Mouse (Mus musculus): ENCODE results near the gene Tmem156.
A peak's percentile ranks its signal among the peaks of the same experiment; 100 is the strongest.
"Not testable (repeated sequence)": the region's sequence is repeated elsewhere in the genome, so short reads cannot be mapped to it uniquely, and the experiment has no call there.

Tmem156 gene

DNA sequence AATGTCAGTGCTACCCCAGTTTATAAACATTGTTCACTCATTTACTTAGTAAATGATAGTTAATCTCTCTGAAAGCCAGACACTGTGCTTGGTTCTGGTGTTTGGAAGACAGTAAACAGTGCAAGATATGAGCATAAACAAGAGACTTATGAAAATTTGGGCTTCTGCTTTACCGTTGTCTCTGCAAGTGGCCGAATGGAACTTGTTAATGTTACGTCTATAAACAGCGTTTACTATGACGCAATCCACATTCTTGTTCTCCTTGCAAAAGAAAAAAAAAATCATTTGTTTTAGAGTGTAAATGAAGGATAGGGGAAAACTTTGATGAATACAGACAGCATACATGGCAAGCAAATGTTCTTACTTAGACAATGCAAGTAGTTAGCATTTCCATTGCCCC, at the start of gene Tmem156:
Gene Tmem156 (minus strand): TSS at position 212 of the 400 bp plus-strand sequence.
- no peak for DNase-seq (ENCODE audit: low read depth, low spot score)

DNA sequence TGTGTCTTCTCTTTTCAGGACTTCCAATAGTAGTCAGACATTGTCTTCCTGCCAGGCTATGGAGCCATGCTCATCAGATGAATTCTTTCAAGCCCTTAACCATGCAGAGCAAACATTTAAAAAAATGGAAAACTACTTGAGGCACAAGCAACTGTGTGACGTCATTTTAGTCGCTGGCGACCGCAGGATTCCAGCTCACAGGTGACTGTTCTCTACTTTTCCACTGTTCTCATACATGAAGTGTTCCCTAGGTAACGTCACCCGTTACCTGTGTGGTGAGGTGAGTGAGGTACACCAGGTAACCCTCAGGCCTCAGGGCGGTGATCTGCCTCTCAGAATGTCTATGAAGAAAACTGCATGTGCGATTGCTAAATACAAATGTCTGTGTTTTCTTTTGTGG, 49.3 kb upstream of the Tmem156 start:
- DNase-seq (ENCODE audit: low read depth, low spot score) = no peak

DNA sequence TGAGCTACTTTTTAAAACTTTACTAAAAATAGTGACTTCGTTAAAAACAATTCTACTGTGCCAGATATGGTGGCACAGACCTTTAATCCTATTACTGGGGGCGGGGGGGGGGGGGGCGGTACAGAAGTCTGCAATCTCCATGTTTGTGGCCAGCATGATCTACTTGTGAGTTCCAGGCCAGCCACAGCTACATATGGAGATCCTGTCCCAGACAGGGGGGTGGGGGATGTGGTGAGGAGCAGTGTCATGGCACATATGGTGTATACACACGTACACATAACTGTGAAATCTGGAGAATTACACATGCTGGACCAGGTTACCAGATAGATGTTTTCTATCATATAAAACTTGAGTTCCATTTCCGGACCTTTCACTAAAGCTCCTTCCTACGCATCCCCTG, 45.1 kb upstream of the Tmem156 start:
- DNase-seq (ENCODE audit: low read depth, low spot score) = no peak

DNA sequence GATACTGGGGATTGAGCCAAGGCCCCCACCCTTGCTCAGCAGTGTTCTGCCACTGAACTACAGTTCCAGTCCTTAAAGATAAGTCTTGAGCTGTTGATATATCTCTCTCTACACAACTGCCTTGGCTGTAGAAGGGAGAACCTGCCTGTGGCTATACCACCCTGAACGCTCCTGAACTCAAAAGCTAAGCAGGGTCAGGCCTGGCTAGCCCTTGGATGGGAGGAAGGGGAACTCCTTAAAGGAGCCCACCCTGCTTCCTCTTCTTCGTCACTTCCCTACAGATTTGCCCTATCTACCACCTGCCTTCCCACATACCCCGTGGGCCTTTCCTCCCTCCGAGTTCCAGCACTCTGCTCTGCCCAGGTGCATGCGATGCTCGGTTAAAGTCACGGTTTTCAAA, 44.2 kb upstream of the Tmem156 start:
- DNase-seq (ENCODE audit: low read depth, low spot score) = no peak

DNA sequence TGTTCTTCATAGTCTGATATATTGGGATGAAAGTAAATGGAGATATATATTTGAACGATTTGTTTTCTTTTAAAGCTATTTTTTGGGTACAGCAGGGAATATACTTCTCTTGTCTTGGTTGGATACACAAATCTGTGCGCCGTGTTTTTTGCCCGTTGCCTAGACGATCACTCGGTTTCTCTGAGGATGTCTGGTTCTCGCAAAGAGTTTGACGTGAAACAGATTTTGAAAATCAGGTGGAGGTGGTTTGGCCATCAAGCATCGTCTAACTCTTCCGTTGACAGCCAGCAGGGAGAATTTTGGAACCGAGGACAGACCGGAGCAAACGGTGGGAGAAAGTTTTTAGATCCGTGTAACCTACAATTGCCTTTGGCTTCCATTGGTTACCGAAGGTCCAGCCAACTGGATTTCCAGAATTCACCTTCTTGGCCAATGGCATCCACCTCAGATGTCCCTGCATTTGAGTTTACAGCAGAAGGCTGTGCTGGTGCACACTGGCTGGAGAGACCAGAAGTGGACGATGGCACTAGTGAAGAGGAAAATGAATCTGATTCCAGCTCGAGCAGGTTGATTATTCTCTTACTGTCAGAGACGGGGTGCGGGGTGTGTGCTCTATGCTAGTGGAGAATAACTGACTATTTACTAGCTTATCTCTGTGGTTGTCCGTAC, 39.4 kb upstream of the Tmem156 start:
- DNase-seq (ENCODE audit: low read depth, low spot score) = no peak

DNA sequence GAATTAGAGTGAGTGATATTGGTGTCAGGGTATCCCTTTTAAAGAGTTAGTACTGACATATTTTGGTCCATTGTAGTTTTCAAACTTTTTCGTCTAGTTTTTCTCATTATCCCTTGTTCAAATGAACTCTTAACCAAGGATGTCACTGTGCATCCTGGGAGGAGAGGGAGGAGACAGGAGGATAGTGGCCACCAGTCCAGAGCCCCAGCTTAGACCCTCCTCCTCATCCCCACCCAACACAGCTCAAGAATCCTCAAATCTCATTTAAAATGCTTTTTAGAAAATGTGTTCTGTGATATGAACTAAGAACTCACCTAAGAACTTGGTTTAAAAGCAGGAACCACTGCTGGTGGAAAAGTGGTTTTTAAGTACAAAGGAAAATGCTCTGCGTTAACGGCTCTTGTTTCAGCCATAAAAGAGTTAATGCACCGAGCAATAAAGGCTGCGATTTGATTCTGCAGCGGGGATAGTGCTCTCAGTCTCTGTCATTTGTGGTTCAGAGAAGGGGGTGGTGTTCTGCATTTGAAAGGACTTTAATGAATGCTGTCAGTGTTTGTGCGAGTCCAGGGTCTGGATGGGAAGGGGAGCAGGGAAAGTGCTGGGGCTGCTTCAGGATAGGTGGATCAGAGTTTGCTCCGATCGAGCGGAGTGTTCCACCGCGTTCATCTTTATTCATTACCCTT, 38.7 kb upstream of the Tmem156 start:
- peak; percentile 69 for DNase-seq (ENCODE audit: low read depth, low spot score)

DNA sequence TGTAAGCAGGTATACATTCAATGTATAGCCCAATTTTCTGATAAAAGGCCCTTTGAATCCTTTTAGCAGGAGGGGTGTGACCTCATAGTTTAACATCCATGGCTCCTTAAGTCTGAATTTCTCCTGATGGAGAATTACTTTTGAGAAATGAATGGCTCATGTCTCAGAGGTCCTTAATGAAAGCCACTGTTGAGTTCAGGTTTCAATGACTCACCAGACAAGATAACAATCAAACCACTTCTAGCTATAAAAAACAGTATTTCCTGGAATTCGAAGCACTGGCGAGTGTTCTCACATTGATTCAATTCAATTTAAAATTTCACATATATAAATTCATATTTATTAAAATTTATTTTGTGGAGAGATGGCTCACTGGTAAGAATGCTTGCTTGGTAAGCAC, 36.5 kb upstream of the Tmem156 start:
- DNase-seq (ENCODE audit: low read depth, low spot score) = no peak

DNA sequence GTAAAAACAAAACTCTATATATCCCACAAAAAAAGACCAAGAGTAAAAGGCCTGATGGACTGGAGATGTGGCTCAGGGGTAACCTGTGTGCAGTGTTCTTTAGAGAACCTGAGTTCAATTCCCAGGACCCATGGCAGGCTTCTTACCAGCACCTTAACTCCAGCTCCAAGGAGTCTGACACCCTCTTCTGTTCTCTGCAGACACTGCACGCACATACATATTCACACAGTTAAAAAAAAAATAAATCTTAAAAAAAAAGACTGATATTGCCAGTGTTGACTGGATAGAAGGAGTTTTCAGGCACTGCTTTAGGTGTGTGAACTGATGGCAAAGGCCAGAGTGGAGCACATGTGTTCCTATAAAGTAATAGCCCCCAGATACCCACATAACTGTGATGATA, 34.2 kb upstream of the Tmem156 start:
- no peak for DNase-seq (ENCODE audit: low read depth, low spot score)

DNA sequence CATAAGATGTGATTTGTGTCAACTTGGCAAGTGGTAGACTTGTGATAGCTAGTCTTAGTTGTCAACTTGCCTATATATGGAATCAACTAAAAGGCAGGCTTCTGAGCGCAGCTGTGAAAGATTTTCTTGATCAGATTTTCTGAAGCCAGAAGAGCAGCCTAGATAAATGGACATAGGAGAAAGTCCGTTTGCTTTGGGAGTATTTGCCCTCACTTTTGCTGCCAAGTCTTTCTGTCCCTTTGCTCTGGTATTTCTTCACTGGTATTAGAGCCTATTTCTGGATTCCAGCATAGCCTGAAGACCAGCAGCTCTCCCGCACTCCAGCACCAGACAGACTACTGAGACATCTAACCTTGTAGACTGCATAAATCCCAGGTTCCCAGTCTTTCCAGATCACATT, 30.7 kb upstream of the Tmem156 start:
- DNase-seq (ENCODE audit: low read depth, low spot score) = no peak

DNA sequence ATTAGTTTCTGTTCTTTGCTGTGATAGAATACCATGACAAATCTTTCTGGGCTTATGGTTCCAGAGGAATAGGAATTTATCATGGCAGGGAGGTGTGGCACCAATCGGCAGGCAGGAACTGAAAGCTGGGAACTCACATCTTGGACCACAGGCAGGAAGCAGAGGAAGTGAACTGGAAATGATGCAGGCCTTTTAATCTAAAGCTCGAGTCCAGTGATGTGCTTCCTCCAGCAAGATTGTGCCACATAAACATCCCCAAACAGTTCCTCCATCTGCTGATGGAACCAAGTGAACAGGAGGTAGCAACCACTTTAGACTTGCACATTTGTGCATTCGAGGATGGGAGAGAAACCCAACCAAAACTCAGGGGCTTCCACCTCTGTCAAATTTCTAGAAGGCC, 28.0 kb upstream of the Tmem156 start:
- no peak for DNase-seq (ENCODE audit: low read depth, low spot score)

DNA sequence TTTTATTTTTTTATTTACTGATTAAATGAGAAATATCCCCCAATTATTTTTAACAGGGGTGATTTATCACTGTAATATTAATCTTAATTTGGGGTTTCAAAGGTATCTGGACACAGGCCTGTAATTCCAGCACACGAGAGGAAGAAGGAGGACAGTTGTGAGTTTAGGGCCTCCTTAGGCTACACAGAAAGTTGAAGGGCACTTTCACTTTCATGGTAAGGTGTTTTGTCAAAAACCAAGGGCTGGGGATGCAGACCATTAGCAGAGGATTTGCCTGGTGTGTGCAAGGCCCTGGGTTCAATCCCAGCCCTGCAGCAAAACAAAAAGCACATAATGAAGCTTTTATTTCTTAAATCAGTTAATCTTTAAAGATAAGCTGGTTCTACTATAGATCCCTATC, 27.6 kb upstream of the Tmem156 start:
- no peak for DNase-seq (ENCODE audit: low read depth, low spot score)

DNA sequence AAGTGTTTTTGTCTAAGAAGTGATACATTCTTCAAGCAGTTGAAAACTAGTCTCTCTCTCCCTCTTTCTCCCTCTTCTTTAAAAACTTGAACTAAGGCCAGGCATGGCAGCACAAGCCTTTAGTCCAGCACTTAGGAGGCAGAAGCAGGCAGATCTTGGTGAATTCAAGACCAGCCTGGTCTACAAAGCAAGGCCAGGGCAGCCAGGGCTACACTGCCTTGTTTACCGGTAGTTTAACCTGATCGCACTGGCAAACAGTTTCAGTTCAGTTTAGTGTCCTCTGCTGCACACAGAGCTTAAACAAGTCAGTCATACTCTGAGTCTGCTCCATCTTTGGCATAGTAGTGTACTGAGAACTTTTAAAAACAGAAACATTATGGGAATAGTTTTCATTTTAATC, 24.9 kb upstream of the Tmem156 start:
- DNase-seq (ENCODE audit: low read depth, low spot score) = no peak

DNA sequence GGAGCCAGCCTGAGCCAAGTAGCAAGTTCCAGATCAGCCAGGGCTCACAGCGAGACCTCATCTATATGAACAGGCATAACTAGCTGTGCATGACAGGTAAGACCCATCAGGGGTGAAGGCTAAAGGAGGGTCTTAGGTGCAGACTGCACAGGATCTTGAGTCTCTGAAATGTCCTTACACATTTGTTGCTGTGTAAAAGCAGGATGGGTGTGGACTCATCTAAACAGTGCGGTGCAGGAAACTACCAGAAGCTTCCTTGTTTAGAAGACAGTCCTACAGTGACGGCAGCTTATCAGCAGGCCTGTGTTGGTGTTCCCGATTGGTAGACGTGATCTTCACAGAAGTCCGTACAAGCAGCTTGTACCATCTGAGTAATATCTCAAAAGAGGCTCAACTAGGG, 21.4 kb upstream of the Tmem156 start:
- no peak for DNase-seq (ENCODE audit: low read depth, low spot score)

DNA sequence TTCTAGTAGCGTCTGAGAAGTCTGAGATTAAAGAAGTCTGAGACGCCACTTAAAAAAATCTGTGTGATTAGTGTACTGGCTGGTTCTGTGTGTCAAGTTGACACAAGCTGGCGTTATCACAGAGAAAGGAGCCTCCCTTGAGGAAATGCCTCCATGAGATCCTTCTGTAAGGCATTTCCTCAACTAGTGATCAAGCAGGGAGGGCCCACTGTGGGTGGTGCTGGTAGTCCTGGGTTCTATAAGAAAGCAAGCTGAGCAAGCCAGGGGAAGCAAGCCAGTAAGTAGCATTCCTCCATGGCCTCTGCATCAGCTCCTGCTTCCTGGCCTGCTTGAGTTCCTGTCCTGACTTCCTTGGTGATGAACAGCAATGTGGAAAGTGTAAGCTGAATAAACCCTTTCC, 20.3 kb upstream of the Tmem156 start:
- not testable (repeated sequence) for DNase-seq (ENCODE audit: low read depth, low spot score)

DNA sequence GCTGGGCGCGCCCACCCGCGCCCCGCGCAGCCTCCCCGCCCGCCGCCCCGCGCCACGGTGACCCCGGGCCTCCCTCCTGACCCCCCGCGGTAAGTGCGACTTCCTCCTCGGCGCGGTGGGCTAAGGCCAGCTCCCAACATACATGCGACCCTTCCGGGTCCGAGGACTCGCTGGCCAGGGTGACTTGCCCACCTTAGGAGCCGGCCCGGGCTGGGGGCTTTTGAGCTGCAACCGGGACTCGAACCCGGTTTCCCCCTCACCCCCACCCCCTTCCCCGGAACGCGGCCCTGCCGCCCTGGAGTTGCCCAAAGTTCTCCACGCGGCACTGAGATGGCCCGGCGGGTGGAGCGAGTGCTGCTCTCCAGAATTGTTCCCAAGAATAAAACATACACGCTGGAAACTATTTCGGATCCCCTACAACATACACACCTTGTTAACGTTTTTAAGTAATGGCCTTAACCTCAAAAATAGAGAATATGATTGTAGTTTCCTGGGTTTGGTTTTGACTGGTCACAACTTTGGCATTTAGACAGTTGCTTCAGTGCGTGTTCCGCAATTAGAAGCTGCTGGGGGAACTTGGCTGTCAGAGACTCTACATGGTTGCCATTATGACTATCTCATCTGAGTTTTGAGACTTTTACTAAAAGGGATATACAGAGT, 16.0 kb upstream of the Tmem156 start:
- DNase-seq (ENCODE audit: low read depth, low spot score) = peak; percentile 11

DNA sequence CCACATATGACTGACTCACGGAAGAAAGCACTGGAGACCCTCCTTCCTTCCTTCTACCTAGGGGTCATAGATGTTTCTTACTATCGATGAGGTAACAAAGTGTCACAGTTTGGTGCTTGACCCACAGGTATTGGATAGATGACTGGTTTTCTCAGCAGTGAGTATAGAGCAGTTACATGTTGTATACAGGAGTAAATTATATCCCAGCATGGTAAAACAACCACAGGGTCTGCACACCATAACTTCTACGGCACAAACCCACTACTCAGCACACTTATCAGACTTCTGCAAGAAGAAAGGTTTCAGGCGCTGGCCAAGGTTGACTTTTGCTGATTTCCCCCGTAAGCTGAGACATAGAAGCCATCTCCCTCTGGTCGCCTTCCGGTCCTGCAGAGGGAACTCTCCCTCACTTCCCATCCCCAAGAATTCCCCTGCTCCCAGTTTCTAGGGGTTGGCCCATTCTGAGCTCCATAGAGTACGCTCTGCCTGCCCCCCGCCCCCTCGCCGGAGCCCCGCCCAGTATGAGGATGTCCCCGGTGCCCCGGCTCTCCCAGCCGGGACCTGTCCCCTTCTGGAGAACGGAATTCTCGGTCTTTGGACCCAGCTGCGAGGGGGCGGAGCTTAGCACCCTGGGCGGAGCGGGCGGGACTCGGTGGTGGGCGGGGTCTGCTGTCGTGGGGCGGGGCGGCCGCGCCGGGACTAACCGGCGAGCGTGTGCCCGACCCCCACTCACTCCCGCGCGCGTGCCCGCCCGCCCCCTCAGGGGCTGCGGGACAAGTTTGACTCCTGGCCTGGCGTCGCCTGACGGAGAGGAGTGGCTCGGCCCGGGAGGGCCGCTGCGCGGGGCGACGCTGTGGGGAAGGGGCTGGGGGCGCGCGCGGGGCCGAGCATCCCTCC, 15.2 kb upstream of the Tmem156 start, which contains the start of gene Klhl5:
Gene Klhl5 (plus strand): TSS at position 664 of the 897 bp plus-strand sequence.
- peak; percentile 86 for DNase-seq (ENCODE audit: low read depth, low spot score)

DNA sequence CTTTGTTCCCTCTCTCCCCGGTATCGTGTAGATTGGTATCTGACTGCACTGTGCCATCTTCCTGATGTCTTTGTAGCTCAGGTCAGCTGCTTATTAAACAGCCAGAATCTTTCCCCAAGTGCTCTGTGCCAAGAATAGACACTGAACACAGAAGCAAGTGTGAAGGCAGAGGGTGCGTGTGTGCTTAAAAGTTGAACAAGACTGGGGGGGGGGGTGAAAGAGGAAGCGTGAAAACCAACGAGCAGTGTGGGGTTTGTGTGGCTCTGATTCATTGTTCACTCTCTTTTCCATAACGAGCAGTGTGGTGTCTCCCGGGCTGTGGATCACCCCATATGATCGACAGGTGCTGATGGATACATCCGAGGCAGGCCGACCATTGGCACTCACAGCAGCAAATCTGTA, 10.7 kb upstream of the Tmem156 start:
- DNase-seq (ENCODE audit: low read depth, low spot score) = no peak

DNA sequence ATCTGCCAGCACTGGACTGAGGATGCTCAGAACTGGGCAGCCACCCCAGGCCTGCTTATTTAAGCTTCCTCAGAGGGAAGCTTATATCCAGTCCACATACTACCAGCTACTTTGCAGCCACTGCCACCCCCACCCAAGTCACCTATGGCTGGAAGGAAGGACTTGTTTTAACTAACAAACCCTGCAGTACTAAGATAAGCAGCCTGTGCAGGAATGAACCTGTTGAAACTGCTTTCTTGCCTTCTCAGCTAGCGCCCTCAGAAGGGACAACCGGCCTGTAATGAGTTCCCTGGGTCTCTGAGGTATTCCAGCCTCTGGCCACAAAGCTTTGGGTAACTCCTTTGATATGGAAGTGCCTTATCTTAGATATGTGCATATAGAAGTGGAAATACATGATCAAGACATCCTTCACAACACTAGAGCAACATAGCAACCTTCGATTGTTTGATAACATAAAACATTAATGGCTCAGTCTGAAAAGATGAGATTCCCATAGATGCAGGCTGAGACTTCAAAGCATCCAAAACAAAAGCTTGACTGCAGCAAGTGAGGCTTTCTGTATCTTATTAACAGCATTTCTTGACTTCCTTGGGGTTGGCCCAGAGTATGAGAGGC, 10.2 kb upstream of the Tmem156 start:
- DNase-seq (ENCODE audit: low read depth, low spot score) = peak; percentile 67

DNA sequence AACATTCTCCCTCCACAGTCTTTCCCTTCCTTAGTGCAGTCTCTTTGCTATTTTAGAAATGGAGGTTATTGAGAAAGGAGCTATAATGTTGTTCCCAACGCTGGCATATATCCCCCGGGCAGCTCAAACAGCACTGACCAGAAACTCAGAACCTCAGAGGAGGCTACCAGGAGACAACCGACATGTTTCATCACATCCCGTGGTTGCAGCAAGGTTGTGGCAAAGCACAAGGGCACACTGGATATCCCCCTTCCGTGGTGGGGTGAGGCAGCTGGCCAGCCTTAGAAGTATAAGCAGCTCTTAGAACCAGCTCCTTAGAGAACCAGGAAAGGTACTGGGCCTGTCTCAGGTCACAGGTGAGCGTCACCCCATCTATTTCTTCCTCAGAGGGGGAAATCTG, 9.7 kb upstream of the Tmem156 start:
- no peak for DNase-seq (ENCODE audit: low read depth, low spot score)

DNA sequence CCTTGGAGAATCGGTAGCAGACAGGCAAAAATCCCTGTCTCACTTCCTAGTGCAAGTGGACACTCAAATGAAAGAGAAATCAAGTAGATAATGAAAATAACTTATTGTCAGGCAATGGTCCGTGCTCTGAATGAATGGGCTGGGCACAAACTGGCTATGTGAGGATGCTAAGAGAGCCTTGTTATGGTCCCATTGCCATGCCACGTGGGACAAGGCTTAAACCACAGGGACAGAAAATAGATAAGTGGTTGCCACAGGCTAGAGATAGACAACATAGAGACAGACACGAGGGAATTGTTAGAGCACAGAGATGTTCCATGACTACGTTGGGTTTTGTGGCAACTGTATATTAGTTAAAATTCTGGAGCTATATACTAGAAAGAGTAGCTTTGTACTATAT, 9.3 kb upstream of the Tmem156 start:
- DNase-seq (ENCODE audit: low read depth, low spot score) = no peak

DNA sequence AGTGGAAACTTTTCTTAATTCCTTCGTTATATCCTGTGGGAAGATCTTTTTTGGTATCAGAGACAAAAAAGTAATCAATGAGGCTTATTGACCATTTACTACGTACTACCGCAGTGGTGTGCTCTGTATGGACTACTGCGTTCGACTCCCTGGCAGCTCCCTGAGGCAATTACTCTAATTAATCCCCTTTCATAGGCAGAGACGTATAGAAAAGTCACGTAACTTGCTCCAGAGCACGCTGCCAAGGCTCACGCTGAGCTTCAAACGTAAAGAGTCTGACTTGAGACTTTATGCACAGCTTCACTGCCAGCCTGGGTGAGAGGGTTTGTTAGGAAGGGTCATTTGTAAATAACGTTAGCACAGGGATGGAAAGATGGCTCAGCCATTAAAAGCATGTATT, 8.1 kb upstream of the Tmem156 start:
- no peak for DNase-seq (ENCODE audit: low read depth, low spot score)

DNA sequence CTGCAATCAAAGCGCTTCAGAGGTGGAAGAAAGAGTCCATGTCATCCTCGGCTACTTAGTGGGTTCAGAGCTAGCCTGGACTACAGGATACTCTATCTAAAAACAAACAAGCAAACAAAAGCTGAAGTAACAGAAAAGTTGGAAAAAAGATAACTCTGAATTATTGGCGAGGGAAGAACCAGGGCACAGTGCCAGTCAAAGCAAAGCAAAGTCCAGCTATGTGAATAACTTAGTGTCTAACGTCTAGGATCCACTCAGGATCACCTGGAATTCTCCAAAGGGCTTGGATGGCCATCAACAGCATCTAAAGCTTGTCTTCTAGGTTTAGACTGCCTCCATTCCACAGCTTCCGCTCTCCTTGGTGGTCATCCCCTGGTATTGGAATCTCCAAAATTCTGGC, 5.5 kb upstream of the Tmem156 start:
- no peak for DNase-seq (ENCODE audit: low read depth, low spot score)
